Mouse (Mus musculus): Measurements from ENCODE around the gene Fam71e2.
A peak's percentile ranks its signal among the peaks of the same experiment; 100 is the strongest.

The Fam71e2 gene

DNA sequence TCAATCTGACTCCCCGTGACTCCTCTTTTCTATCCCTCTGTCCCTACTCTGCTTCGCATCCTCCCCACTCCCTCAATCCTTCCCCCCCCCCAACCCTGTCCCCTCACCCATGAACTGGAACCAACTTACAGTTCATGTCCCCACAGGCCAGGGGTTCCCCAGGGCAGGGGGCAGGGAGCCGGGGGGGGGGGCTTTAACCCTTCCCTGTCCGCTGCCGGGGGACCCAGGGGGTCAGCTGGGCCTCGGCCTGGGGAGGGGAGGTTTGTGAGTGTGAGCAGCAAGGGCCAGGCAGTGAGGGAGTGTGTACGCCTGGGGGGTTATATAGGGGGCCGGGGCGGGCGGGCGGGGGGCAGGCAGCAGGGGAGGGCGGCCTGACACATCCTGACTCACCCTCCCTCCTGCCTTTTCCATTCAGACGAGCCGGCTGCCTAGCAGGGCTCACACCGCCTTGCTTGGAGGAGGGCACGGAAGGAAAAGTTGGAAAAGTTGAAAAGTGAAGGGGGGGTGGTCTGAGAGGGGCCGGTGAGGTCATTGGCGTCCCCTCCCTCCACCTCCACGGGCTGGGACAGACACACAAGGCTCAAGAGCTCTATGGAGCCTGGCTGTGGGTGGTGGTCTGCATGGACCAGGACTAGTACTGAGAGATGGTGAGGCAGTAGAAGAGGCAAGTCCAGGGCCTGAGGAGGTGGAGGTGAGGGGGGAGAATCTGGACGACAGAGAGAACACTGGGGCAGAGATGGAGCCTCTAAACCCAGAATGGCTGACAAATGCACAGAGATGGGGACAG is 6.9 kb upstream of the Fam71e2 start:
- DNase-seq (ENCODE audit: low spot score): no peak

DNA sequence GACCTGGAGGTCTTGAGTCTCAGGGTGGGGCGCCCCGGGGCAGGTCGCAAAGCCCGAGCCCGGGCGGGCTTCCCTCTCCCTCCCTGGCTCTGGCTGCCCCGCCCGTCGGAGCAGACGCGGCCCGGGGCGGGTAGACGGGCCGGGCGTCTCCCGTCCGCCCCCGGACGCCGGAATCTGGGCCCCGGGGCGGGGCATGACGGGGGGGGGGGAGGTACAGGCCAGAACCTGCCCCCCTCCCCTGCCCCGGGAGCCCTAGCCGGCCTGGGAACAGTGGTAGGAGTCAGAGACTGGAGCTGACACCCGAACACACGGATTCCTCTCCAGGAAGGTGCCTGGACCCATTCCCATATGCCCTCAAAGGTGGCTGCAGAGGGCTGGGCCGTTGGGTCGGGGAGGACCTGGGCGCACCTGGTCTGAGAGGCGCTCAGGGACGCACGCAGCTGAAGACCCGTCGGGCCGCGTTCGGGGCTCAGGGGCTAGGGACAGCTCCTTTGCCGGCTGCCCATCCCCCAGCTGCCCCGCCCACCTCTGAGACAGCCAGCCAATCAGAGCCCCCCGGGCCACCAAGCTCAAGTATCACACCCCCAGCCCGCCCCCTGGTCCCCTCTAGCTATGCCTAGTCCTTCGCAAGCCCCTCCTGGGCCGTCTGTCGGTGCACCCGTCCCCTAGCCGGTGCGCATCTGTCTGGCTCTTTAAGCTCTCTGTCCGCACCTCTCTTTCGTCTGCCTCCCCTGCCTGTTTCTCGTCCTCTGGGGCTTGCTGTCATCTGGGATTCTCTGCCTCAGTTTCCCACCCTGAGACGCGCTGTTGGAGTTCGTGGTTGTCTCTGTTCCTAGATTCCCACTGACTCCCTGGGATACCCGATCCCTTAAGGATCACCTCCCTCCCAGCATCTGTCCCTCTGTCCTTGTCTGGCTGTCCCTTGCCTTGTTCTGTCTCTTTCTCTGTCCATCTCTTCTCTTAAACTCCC is 6.0 kb upstream of the Fam71e2 start:
- no peak for DNase-seq (ENCODE audit: low spot score)

DNA sequence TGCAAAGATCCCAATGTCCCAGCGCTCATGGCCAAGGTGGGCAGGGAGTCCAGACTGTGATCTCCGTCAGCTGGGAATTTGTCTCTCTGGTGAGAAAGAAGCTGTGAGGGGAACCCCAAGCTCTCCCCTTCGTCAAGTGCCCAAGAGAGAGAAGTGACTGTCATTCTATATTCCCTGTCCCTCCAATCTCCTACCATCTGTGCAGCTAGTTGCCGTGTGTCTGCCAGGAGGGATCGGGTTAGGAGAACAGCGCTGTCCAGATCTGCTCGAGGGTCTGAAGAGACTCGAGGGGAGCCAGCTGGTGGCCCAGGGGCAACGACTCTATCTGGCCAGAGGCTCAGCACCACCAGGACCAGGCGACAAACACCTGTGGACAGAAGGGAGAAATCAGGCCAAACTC is 5.0 kb upstream of the Fam71e2 start:
- DNase-seq (ENCODE audit: low spot score): no peak

DNA sequence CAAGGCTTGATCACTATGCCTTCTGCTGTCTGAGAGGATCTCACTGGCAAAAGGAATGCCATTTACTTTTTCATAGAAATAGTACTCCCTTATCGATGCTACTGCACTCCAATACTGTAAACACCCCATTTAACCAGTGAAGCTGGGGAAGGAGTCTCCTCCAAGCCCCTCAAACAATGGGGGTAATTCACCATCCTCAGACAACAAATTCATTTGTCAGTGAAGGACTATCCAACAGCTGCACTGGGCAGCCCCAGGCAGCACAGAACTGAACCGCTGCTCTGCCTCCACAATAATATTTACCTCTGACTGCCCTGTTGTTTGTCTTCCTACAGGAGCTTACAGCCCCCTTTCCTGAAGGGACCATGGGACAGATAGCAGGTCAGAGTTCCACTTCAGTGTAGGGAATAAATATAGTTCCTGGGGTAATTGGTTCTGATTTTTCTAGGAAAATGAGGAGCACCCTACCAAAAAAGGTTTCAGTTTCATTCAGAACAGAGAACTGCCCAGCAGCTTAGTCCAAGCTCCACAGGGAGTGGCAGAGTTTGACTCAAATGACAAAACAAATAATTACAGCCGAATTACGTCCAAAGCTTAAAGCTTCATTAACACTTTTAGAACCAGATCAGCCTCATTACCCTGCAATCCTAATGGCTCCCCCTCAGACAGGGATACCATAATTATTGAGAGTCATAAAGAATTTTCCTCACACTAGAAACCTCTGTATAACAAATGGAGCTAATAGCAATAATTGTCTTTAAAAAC is 6.0 kb downstream of the Fam71e2 start:
- no peak for DNase-seq (ENCODE audit: low spot score)

DNA sequence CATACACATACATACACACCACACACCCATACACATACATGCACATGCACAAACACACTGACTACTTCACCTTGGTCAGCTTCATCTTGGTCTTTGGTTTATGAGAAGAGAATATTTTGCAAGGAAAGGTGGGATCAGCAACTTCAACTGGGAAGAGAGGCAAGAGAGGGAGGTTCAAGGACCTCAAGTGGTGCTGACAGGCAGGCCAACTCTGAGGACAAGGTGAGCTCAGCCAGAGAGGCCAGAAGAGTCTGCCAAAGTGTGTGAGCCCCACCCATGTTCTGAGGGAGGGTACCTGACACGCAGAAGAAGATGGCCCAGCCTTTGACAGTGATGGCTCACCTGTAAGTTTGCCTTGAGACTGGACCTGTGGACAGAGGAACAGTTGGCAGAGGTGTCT is 11.4 kb downstream of the Fam71e2 start:
- no peak for DNase-seq (ENCODE audit: low spot score)

DNA sequence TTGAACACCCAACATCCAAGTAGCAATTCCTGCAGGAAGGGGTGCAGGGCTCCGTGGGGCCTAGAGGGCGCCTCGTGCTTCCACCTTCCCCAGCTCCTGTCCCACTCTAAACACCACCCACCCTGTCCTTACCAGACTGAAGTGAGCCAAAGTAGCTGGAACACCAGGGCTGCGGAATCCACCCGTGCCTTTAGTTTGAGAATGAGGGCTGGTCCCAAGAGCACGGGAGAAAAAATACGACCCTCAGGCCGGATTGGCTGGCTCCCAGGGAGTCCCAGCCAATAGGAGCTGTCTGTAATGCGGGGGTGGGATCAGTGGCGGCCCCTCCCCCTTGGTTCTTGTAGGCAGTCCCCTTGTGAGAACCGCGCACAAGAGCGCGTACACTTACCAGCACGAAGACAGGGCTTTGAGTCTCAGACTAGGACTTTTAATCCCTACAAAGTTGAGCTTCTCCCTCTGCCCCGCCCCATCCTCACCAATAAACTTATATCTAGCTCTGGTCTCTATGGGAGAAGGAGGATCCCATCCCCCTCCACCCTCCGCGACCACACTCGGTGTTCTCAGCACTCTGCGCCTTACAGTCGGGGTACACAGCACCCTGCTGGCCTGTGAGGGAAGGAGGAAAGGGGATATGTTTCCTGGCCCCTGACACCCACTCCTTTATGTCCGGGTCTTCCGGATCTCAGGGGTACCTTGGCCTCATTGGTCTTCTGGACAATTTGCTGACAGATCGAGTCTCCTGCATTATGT is 18.1 kb downstream of the Fam71e2 start, which contains the start of gene Cox6b2:
Cox6b2 (minus strand) TSS at position 274 of the 750 bp plus-strand sequence.
- DNase-seq (ENCODE audit: low spot score): peak; percentile 62

DNA sequence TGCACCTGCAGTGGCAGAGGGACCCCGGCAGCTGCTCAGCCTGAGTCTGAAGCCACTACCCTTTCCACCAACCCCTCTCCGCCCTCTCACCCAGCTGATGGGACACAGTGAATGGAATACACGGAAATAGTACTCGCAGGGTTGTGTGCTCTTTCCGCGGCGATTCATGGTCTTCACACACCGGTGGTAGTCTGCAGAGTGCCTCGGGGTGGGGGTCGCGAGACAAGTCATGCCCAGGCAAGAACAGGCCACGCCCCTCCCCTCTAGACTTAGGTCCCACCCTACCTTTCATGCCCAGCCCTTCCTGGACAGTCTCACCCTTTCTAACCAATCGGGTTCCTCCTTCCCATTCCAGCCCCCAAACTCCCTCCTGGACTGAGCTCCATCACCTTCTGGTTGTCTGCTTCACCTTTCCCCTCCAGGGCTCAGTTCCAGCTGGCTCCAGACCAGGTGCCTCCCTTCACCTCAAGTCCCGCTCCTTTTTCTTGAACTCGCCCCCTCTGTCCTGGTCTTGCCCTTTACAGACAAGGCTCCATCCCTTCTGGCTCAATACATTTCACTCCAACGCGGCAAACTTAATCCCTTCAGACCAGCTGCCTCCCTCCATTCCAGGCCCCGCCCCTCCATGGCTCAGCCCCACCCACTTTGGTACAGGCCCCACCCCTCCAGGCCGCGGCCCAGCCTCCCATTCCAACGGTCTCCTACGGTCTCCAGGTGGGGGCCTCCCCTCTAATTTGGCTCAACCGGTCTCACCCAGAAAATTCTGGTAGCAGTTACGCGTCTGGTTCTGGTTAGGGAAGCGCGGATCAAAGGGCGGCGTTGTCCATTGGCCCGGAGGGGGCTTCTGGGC is 18.9 kb downstream of the Fam71e2 start:
- peak; percentile 66 for DNase-seq (ENCODE audit: low spot score)

DNA sequence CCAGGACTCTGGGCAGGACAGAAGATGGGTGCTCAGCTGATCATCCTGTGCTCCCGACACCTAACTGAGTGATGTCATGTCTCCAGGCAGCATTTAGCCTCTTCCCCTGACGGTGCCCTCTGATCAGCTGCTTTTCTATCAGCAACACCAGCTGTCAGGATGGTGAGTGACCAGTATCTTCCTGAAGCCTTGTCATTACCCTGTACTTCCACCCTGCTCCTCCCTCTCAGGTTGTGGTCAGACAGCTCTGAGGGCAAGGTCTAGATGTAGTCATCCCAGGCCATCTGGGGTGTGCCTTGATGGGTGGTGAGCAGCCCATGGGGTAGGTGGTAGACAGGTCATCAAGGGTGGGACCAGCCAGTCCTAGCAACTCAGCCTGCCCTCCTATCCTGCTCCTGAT is 21.9 kb downstream of the Fam71e2 start:
- no peak for DNase-seq (ENCODE audit: low spot score)

DNA sequence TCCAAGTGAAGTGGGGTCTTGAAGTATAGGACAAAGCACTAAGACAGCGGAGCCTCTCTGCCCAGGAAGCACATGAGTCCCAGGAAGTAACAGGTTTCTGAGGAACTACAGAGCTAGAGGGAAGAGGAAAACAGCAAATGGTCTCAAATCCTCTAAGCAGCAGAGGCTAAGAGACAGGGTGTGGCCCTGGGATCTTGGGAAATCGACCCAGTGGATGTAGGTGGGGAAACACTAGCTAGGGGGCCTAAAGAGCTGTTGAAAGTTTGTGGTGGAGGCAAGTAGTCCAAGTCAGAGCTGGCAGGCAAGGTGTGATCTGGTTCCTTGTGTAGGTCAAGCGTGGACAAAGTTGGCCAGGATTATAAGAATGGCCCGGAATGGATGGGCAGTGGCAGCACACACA is 22.8 kb downstream of the Fam71e2 start:
- DNase-seq (ENCODE audit: low spot score): no peak

DNA sequence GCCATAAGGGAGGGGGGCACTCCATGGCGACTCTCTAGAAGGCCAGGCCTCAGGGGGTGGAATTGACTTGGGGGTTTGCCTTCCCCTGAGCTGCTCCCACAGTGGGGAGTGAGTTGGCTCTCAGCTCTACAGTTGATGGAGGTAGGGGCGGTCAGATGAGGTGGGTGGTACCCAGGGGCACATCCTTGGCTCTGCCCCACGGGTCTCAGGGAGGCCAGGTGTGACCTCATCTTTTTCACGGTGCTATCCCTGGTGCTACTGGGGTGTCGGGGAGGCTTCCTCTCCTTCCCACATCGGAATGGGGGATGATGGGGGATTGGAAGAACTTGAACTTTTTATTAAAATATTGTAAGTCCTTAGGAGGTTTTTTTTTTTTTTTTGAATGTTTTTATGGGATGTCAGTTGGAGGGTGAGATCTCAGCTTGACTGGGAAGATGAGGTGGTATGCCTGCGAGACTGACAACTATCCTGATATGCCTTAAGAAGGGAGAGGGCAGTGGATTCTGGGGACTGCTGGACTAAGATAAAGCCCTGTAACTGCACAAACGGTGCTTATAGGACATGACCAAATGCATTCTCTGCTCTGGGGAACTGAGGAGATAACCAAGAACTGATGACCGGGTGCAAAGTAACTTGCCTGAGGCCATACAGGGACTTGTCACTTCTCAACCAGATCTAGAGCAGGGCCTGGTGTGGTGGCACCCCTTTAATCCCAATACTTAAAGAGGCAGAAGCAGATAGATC is 23.8 kb downstream of the Fam71e2 start:
- no peak for DNase-seq (ENCODE audit: low spot score)

DNA sequence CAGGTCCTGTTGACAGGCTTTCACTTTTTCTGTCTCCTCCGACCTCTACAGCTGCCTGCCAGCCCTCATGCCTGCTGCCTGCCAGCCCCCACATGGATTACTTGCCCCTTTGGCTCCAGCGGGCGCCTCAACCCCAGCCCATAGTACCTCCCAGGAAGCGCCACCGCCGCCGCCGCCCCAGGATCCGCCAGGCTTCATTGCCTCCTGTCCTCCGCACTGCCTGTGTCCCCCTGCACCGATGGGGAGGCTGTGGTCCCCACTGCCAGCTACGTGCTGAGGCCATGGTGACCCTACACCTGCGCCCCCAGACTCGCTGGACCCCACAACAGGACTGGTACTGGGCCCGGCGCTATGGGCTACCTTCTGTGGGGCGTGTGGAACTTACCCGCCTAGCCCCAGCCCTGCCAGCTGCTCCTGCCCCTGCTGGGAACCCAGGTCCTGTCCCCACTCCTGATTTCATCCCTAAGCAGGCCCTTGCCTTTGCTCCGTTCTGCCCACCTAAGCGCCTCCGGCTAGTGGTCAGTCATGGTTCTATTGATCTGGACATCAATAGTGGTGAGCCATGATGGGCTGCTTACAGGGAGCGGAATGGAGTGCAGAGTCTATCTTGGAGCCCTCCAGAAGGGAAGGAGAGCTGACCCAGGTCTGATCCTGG is 24.6 kb downstream of the Fam71e2 start:
- DNase-seq (ENCODE audit: low spot score): no peak

DNA sequence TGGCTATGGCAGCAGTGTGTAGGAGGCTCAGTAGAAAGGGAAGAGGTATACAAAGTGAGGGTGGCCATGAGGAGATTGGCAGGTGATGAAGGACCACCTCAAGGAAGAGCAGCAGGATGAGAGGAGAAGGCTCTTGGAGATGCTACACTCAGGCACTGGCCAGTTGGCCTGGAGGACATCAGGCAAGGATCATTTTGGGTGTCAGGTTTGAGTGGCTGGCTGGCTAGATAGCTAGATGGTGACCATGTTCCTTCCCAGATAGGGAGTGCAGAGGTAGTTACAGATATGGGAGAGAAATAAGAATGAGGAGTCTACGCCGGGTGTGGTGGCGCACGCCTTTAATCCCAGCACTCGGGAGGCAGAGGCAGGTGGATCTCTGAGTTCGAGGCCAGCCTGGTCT is 26.2 kb downstream of the Fam71e2 start:
- DNase-seq (ENCODE audit: low spot score): no peak

DNA sequence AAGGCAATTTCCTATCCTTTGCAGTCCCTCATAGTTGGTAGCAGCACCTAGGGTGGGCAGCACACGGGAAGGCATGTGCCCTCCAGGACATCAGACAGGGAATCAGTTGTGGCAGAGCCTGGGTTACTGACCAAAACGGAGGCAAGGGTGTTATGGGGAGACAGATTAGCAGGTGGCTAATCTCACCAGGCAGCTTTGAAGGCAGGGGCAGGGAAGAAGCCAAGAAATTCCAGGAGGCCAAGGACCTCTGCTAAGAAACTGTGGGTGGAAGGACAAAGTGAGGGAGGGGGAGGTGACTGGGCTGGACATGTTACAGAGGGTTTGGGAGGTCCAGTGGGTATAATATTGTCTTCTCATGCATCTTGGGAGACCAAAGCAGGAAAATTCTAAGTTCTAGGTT is 27.7 kb downstream of the Fam71e2 start:
- no peak for DNase-seq (ENCODE audit: low spot score)

DNA sequence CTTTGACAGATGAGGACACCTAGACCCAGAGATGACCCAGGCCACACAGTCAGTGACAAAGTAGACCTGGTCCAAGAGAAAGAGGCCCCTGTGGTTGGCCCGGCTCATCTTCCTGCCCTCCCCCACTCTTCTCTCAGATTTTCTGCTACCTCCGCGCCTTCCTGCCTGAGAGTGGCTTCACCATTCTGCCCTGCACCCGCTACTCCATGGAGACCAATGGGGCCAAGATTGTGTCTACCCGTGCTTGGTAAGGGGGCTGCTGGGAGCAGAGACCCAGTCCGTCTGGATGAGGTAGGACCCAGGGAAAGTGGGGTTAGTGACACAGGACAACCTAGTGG is 28.7 kb downstream of the Fam71e2 start:
- DNase-seq (ENCODE audit: low spot score): no peak

DNA sequence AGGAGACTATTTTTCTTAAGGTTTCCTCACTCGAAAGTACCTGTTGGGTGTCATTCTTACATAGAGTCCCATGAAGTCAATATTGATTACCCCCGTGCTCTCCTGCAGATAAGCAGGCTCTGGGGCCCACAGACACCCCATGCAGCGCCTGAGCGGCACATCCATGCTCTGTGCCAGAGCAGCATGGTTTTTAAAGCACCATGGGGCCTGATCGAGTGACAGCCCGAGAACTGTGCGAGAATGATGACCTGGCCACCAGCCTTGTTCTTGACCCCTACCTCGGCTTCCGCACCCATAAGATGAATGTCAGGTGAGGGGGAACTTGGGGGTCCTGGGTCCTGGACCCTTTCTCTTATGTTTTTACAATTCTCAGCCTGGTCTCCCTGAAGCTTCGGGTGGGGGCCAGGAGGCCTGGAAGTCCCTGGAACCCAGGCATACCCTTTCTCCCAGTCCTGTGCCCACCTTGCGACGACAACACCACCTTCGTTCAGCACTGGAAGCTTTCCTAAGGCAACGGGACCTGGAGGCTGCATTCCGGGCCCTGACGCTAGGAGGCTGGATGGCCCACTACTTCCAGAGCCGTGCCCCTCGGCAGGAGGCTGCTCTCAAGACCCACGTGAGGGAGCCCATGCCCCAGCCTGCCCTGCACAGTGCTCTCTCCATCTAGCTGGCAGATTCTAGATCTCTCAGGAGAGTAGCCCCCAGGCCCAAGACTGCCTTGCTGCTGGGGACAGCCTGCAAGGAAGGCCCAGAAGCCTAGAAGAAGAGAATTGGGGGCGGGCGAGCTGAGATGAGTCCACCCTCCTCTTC is 29.2 kb downstream of the Fam71e2 start:
- no peak for DNase-seq (ENCODE audit: low spot score)

DNA sequence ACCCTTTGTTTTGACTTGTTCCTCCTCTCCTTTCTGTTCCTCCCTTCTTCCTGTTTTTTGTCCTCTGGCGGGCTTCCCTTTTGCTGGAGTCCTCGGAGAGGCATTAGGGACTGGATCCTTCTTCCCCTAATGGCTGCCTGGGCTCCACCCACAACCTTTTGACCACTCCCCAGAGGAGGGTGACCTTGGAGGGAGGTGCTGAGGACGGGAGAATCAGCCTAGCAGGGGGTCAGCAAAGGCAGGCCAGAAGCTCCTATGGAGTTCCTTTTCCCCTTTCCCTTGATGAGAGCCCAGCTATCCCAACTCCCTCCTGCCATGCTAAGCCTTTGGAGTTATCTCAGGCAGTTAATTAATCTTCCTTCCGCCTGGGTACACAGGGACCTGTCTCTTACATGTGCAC is 30.0 kb downstream of the Fam71e2 start:
- DNase-seq (ENCODE audit: low spot score): peak; percentile 58

DNA sequence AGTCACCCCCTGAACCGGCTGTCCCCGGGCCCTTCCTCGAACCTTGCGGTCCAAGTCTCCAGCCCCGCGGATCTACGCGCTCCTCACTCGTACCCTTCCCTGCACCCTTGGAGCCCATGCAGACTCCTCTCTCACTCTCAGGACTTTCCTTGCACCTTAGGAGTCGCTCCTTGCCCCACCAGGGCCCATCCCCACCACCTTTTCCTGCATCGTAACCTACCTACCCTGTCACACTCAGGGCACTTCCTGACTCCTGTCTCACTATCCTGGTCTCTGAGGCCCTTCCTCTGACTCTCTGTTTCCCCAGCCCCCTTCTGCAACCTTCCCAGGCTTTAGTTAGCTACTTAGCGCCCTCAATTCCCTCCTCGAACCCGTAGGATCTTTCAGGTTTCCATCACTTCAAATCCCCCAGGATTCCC is 30.8 kb downstream of the Fam71e2 start:
- DNase-seq (ENCODE audit: low spot score): no peak

DNA sequence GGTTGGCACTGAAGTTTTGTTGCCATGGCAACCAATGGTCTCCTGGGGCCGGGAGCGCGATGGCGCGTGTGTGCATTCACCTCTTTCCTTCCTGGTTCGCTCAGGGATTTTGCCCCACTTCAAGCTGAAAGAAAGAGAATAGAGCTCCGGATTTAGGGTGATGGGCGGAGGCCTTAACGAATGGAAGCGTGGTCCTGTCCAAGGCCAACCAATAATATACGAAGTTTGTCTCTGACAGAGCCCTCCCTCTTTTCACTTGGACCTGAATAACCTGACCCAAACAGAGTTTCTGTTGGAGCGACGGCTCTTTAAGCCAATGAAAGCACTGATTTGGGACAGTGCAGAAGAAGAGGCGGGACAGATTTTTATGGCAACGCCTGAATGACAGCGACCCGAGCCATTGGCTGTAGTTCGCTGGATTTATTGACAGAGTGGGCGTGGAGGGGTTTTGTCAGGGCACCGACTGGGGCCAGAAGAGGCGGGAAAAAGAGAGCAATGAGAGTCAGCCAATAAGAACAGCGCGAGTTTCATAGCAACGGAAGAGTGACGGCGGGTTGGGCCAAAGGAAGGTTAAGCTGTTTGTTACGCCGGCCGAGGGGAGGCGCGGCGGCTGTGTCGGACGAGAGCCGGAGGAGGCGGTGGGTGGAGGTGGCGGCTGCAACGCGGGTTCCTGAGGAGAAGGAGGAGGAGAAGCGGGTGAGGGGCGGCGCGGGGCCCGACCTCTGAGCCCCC is 31.4 kb downstream of the Fam71e2 start, which contains the start of gene Kmt5c:
Kmt5c (plus strand) TSS at position 572 of the 732 bp plus-strand sequence.
- DNase-seq (ENCODE audit: low spot score): peak; percentile 86
